Mouse (Mus musculus) G1E (cell line): ENCODE results near the gene Trim50. TPM values are rescaled to one million over a fixed set of nuclear protein-coding genes. Genes with fewer than 3 reads are reported as not detected.

ENCODE experiments used
- ATAC-seq: 2 replicates; pipeline ENCODE4 v1.8.0; 2016; ENCODE audit warnings: mild to moderate bottlenecking; ENCODE audit not compliant: insufficient number of reproducible peaks, poor library complexity, low FRiP score, severe bottlenecking; ENCODE audit errors: extremely low read depth
- DNase-seq: peaks from one replicate; pipeline ENCODE4 v3.0.0; 2012; ENCODE audit warnings: low spot score
- H3K27me3 ChIP-seq: 2 replicates; pipeline ENCODE4 v1.6.1; 2012; ENCODE audit warnings: mild to moderate bottlenecking, low read length, inconsistent platforms; ENCODE audit not compliant: insufficient read depth
- H3K36me3 ChIP-seq: replicated peaks from 2 replicates; pipeline ENCODE3; 2012; ENCODE audit warnings: mild to moderate bottlenecking, inconsistent platforms
- H3K4me1 ChIP-seq: 2 replicates; pipeline ENCODE4 v1.6.1; 2012; ENCODE audit warnings: low read depth, low read length, inconsistent platforms, mixed read lengths; ENCODE audit not compliant: insufficient read depth
- H3K4me3 ChIP-seq: 2 replicates; pipeline ENCODE4 v1.5.1; 2012; ENCODE audit warnings: low read depth, mild to moderate bottlenecking, inconsistent platforms, low read length, moderate library complexity, mixed read lengths
- H3K9me3 ChIP-seq: replicated peaks from 2 replicates; pipeline ENCODE4 v1.6.1; 2012; ENCODE audit warnings: inconsistent platforms
- CTCF ChIP-seq: IDR thresholded peaks from 2 replicates; pipeline ENCODE4 v1.5.1; 2012; ENCODE audit warnings: low read depth, low read length, inconsistent platforms, mixed read lengths
- GATA1 ChIP-seq: IDR thresholded peaks from 2 replicates; pipeline ENCODE4 v1.6.1; 2012; ENCODE audit warnings: borderline replicate concordance, low read length, inconsistent platforms, mixed read lengths
- GATA2 ChIP-seq: IDR thresholded peaks from 2 replicates; pipeline ENCODE4 v1.6.1; 2012; ENCODE audit warnings: low read depth, low read length, inconsistent platforms, borderline replicate concordance
- POLR2AphosphoS5 ChIP-seq: IDR thresholded peaks from 2 replicates; pipeline ENCODE4 v1.6.1; 2012; ENCODE audit warnings: low read depth, low read length, inconsistent platforms; ENCODE audit not compliant: insufficient replicate concordance
- TAL1 ChIP-seq: conservative IDR thresholded peaks from 2 replicates; pipeline ENCODE4 v1.6.1; 2012; ENCODE audit warnings: low read depth, low read length, inconsistent platforms, mixed read lengths
- polyA plus RNA-seq: library from polyadenylated mRNA; stranded (reverse); fragments of >175 nt; gene quantifications from 2 replicates; pipeline ENCODE4 v1.2.3, GENCODE M21; 2012
- total RNA-seq, 2 experiments: library from RNA; stranded (forward) in 1 of 2; stranded (reverse) in 1 of 2; fragments of 200-1000 nt in 1 of 2; fragments of >200 nt in 1 of 2; fragmentation: Nextera tagmentation in 1 of 2; gene quantifications; 2 replicates each; pipeline ENCODE4 v1.2.3; 2014 to 2017

The Trim50 gene
- total and polyA plus RNA-seq, 3 experiments = 0.16 TPM; not detected in 2

GRCm38 (mm10) chr5:135371195-135371594 lies 18.1 kb downstream of the Trim50 start:
- DNase-seq (no peak), ATAC-seq (no peak)
- peaks cover 61% of the 10 kb centered on the region for H3K36me3 ChIP-seq
- no peaks in the 10 kb centered on the region for H3K9me3 ChIP-seq
- peak overlapping the region; percentile 52; the same call in 1 of the 2 replicates for H3K4me3 ChIP-seq
- H3K27me3 ChIP-seq = peaks cover 3% of the 10 kb centered on the region
- peaks cover 32% of the 10 kb centered on the region for H3K4me1 ChIP-seq
- TF ChIP-seq CTCF (no peak), GATA1 (no peak), POLR2AphosphoS5 (no peak), TAL1 (no peak), GATA2 (no peak)

GRCm38 (mm10) chr5:135373601-135374000 lies 20.5 kb downstream of the Trim50 start:
- Histone ChIP-seq H3K4me3 (no peak overlapping the region), H3K9me3 (no peaks in the 10 kb centered on the region), H3K36me3 (peaks cover 76% of the 10 kb centered on the region), H3K27me3 (no peaks in the 10 kb centered on the region), H3K4me1 (peaks cover 31% of the 10 kb centered on the region)
- ATAC-seq (no peak), DNase-seq (no peak)
- TF ChIP-seq GATA2 (no peak), POLR2AphosphoS5 (no peak), TAL1 (no peak), CTCF (no peak), GATA1 (no peak)

- Histone ChIP-seq H3K9me3 (no peaks in the 10 kb centered on the region), H3K4me3 (no peak overlapping the region), H3K27me3 (no peaks in the 10 kb centered on the region), H3K36me3 (peaks cover 91% of the 10 kb centered on the region), H3K4me1 (peaks cover 27% of the 10 kb centered on the region)
- DNase-seq = no peak
- no peak for ATAC-seq
- TF ChIP-seq CTCF (no peak), POLR2AphosphoS5 (no peak), GATA1 (no peak), TAL1 (no peak), GATA2 (no peak)
Observed at GRCm38 (mm10) chr5:135375167-135375566, 22.1 kb downstream of the Trim50 start.

- no peak for DNase-seq
- ATAC-seq = no peak
- Histone ChIP-seq H3K4me3 (no peak overlapping the region), H3K9me3 (no peaks in the 10 kb centered on the region), H3K4me1 (peaks cover 23% of the 10 kb centered on the region), H3K27me3 (no peaks in the 10 kb centered on the region), H3K36me3 (peaks cover 95% of the 10 kb centered on the region)
- TF ChIP-seq TAL1 = no peak
- no peak for TF ChIP-seq POLR2AphosphoS5
- TF ChIP-seq GATA1 = no peak
- no peak for TF ChIP-seq CTCF
- TF ChIP-seq GATA2 = no peak
Observed at GRCm38 (mm10) chr5:135376341-135376740, 23.2 kb downstream of the Trim50 start.

GRCm38 (mm10) chr5:135380681-135381080 lies 27.6 kb downstream of the Trim50 start:
- Histone ChIP-seq H3K4me1 (peaks cover 26% of the 10 kb centered on the region), H3K27me3 (no peaks in the 10 kb centered on the region), H3K36me3 (peaks cover 97% of the 10 kb centered on the region), H3K9me3 (no peaks in the 10 kb centered on the region), H3K4me3 (no peak overlapping the region)
- no peak for DNase-seq
- TF ChIP-seq GATA2 = no peak
- TF ChIP-seq CTCF = no peak
- no peak for TF ChIP-seq POLR2AphosphoS5
- TF ChIP-seq TAL1 = no peak
- no peak for TF ChIP-seq GATA1
- ATAC-seq = no peak

GRCm38 (mm10) chr5:135381356-135381925 lies 28.3 kb downstream of the Trim50 start:
- no peaks in the 10 kb centered on the region for H3K9me3 ChIP-seq
- ATAC-seq (no peak), DNase-seq (no peak)
- H3K4me3 ChIP-seq = no peak overlapping the region
- peaks cover 26% of the 10 kb centered on the region for H3K4me1 ChIP-seq
- TF ChIP-seq GATA1 = no peak
- TF ChIP-seq GATA2 = no peak
- peaks cover 94% of the 10 kb centered on the region for H3K36me3 ChIP-seq
- no peaks in the 10 kb centered on the region for H3K27me3 ChIP-seq

GRCm38 (mm10) chr5:135382746-135383145 lies 29.7 kb downstream of the Trim50 start:
- DNase-seq (no peak), ATAC-seq (no peak)
- Histone ChIP-seq H3K27me3 (no peaks in the 10 kb centered on the region), H3K4me1 (peaks cover 26% of the 10 kb centered on the region), H3K9me3 (no peaks in the 10 kb centered on the region), H3K36me3 (peaks cover 97% of the 10 kb centered on the region), H3K4me3 (no peak overlapping the region)
- TF ChIP-seq POLR2AphosphoS5 (no peak), TAL1 (no peak), GATA1 (no peak), GATA2 (no peak), CTCF (no peak)
